In genomic region chr5:138263260-138264206, GRCm38 (mm10) we compare ENCODE assay signal across 7 mouse cellular contexts. TPM values are rescaled to one million over a fixed set of nuclear protein-coding genes. Genes with fewer than 3 reads are reported as not detected.
DNase-seq lines count a peak whose midpoint lies in the region; ATAC-seq and TF ChIP-seq lines count a peak whose summit lies in the region.

Gene BC037034 (minus strand): TSS chr5:138264033.

- peak; percentile 96 for DNase-seq in adrenal gland, postnatal 14 days
- DNase-seq in embryonic facial prominence, embryonic 11.5 days (ENCODE audit: low spot score): peak; percentile 96
- peak; percentile 99 for DNase-seq in heart, adult 11 months
- peak; percentile 96 for DNase-seq in kidney, adult 2 months
- DNase-seq in spleen, adult 2 months (ENCODE audit: low read depth in 1 of 2, low spot score in 2 of 2): peak; percentile 81 to 92

- no peaks in the 10 kb centered on the region for H3K4me1 ChIP-seq in embryonic facial prominence, embryonic 11.5 days (ENCODE audit: control insufficient read depth, insufficient read depth, low read length)
- H3K4me1 ChIP-seq in kidney, adult 2 months (ENCODE audit: control insufficient read depth, insufficient read depth, low read length): peaks cover 4% of the 10 kb centered on the region; the same call in 1 of the 2 replicates
- peaks cover 13% of the 10 kb centered on the region for H3K4me1 ChIP-seq in limb, embryonic 12.5 days (replicated peaks)
- H3K4me1 ChIP-seq in midbrain, embryonic 15.5 days: peaks cover 27% of the 10 kb centered on the region
- peaks cover 17% of the 10 kb centered on the region; the same call in 1 of the 2 replicates for H3K4me1 ChIP-seq in spleen, adult 2 months (ENCODE audit: control insufficient read depth, insufficient read depth, insufficient read length)

- H3K4me3 ChIP-seq in embryonic facial prominence, embryonic 11.5 days (ENCODE audit: low read depth, low read length): peak within 1 kb of the TSS; percentile 83
- H3K4me3 ChIP-seq in kidney, adult 2 months (ENCODE audit: insufficient read depth, low read depth, low read length): peak within 1 kb of the TSS; percentile 71
- H3K4me3 ChIP-seq in limb, embryonic 12.5 days (replicated peaks): peak within 1 kb of the TSS; percentile 88
- peak within 1 kb of the TSS; percentile 82 for H3K4me3 ChIP-seq in midbrain, embryonic 15.5 days
- H3K4me3 ChIP-seq in spleen, adult 2 months (ENCODE audit: extremely low read depth, insufficient read depth, insufficient read length): peak within 1 kb of the TSS; percentile 88

- H3K27ac ChIP-seq in embryonic facial prominence, embryonic 11.5 days (replicated peaks; ENCODE audit: low read depth, low read length): peak within 1 kb of the TSS; percentile 10; the same call in 1 of the 2 replicates
- peak within 1 kb of the TSS; percentile 49; the same call in 1 of the 2 replicates for H3K27ac ChIP-seq in kidney, adult 2 months (ENCODE audit: insufficient read depth, low read depth, low read length)
- H3K27ac ChIP-seq in limb, embryonic 12.5 days: peak within 1 kb of the TSS; percentile 76
- peak within 1 kb of the TSS; percentile 82 for H3K27ac ChIP-seq in midbrain, embryonic 15.5 days
- H3K27ac ChIP-seq in spleen, adult 2 months (ENCODE audit: insufficient read depth, low read length): peak within 1 kb of the TSS; percentile 86

- no peaks in the 10 kb centered on the region for H3K27me3 ChIP-seq in embryonic facial prominence, embryonic 11.5 days (ENCODE audit: control insufficient read depth, insufficient read depth, low read length)
- H3K27me3 ChIP-seq in kidney, adult 2 months (replicated peaks; ENCODE audit: control insufficient read depth, insufficient read depth, low read length): no peaks in the 10 kb centered on the region
- no peaks in the 10 kb centered on the region for H3K27me3 ChIP-seq in limb, embryonic 12.5 days
- no peaks in the 10 kb centered on the region for H3K27me3 ChIP-seq in midbrain, embryonic 15.5 days (replicated peaks)
- no peaks in the 10 kb centered on the region for H3K27me3 ChIP-seq in spleen, adult 2 months (ENCODE audit: control insufficient read depth, insufficient read depth, low read length)

- no peaks in the 10 kb centered on the region for H3K9me3 ChIP-seq in embryonic facial prominence, embryonic 11.5 days (replicated peaks; ENCODE audit: control insufficient read depth, low read length)
- no peaks in the 10 kb centered on the region for H3K9me3 ChIP-seq in limb, embryonic 12.5 days
- H3K9me3 ChIP-seq in midbrain, embryonic 15.5 days: no peaks in the 10 kb centered on the region

- peaks cover 7% of the 10 kb centered on the region for H3K36me3 ChIP-seq in embryonic facial prominence, embryonic 11.5 days (replicated peaks; ENCODE audit: control insufficient read depth, insufficient read depth, low read depth, low read length)
- no peaks in the 10 kb centered on the region for H3K36me3 ChIP-seq in kidney, adult 2 months (ENCODE audit: control insufficient read depth, insufficient read depth, low read length)
- H3K36me3 ChIP-seq in limb, embryonic 12.5 days: peaks cover 54% of the 10 kb centered on the region
- H3K36me3 ChIP-seq in midbrain, embryonic 15.5 days (replicated peaks): peaks cover 16% of the 10 kb centered on the region
- H3K36me3 ChIP-seq in spleen, adult 2 months (ENCODE audit: control insufficient read depth, insufficient read depth, low read length): peaks cover 26% of the 10 kb centered on the region

- peak; percentile 86 for TF ChIP-seq POLR2A in kidney, adult 2 months (IDR thresholded peaks at IDR 0.05; ENCODE audit: low read depth, low read length)
- peak; percentile 56 for TF ChIP-seq POLR2A in spleen, adult 2 months (IDR thresholded peaks at IDR 0.05; ENCODE audit: low read depth, low read length)

- H3K9ac ChIP-seq in embryonic facial prominence, embryonic 11.5 days (replicated peaks; ENCODE audit: low read length): peak within 1 kb of the TSS; percentile 88
- H3K9ac ChIP-seq in limb, embryonic 12.5 days (replicated peaks): peak within 1 kb of the TSS; percentile 93
- H3K9ac ChIP-seq in midbrain, embryonic 15.5 days: peak within 1 kb of the TSS; percentile 86

- H3K4me2 ChIP-seq in embryonic facial prominence, embryonic 11.5 days (ENCODE audit: low read depth, low read length): peak within 1 kb of the TSS; percentile 73
- H3K4me2 ChIP-seq in limb, embryonic 12.5 days: peak within 1 kb of the TSS; percentile 99
- H3K4me2 ChIP-seq in midbrain, embryonic 15.5 days: peak within 1 kb of the TSS; percentile 67

- under 1% methylated on average over 66 of the region's 71 CpGs for WGBS in embryonic facial prominence, embryonic 11.5 days
- WGBS in kidney, adult 2 months: under 1% methylated on average over 71 of the region's 71 CpGs
- WGBS in limb, embryonic 12.5 days: 1% methylated on average over 65 of the region's 71 CpGs
- under 1% methylated on average over 61 of the region's 71 CpGs for WGBS in midbrain, embryonic 15.5 days
- WGBS in spleen, adult 2 months: under 1% methylated on average over 67 of the region's 71 CpGs

- ATAC-seq in embryonic facial prominence, embryonic 11.5 days (replicated peaks; ENCODE audit: insufficient number of reproducible peaks, low FRiP score, low TSS enrichment, low read depth): peak; percentile 77
- peak; percentile 79 for ATAC-seq in limb, embryonic 12.5 days (ENCODE audit: insufficient number of reproducible peaks, insufficient read depth, low FRiP score, low TSS enrichment, low read depth)
- peak; percentile 94 for ATAC-seq in midbrain, embryonic 15.5 days (replicated peaks)

- TF ChIP-seq CTCF in kidney, adult 2 months (conservative IDR thresholded peaks at IDR 0.05; ENCODE audit: insufficient read depth, insufficient read length, low read depth, low read length): no peak
- TF ChIP-seq CTCF in spleen, adult 2 months (IDR thresholded peaks at IDR 0.05; ENCODE audit: extremely low read depth, insufficient read depth, insufficient read length, insufficient replicate concordance): no peak

RNA-seq across cellular contexts. Expression of gene BC037034, which starts in this region (rescaled TPM):
- 18.2 and 25.6 TPM in 2 replicates for total RNA-seq in adrenal gland, postnatal 14 days (2021)
- polyA plus RNA-seq in embryonic facial prominence, embryonic 11.5 days (2014; fragmentation: Nextera tagmentation; extraction: Ambion mirVana): 3.9 and 4.6 TPM in 2 replicates
- 28.5 and 35.1 TPM in 2 replicates for polyA plus RNA-seq in kidney, adult 2 months (2012; rRNA removed)
- 9.7 and 11.0 TPM in 2 replicates for polyA plus RNA-seq in limb, embryonic 12.5 days (2016; fragmentation: Nextera tagmentation; extraction: Ambion mirVana)
- polyA plus RNA-seq in midbrain, embryonic 15.5 days (2015; fragmentation: Nextera tagmentation; extraction: Ambion mirVana): 19.5 and 20.8 TPM in 2 replicates
- polyA plus RNA-seq in spleen, adult 2 months (2012; rRNA removed): 114 and 128 TPM in 2 replicates

Comparison
In these comparisons a context has a peak if more than half of its experiments do, and no peak if none do; other contexts are left out.
1. Peak in every context shown above with its lines: DNase-seq, ATAC-seq, H3K4me3 ChIP-seq and H3K27ac ChIP-seq.
2. H3K27ac ChIP-seq: peak in every context shown above with its lines; median percentile 86 in spleen, adult 2 months; 82 in midbrain, embryonic 15.5 days; 76 in limb, embryonic 12.5 days; 49 in kidney, adult 2 months; 10 in embryonic facial prominence, embryonic 11.5 days.